Mouse (Mus musculus) neural tube, embryonic 11.5 days (tissue): ENCODE results near the gene Orc1. TPM values are rescaled to one million over a fixed set of nuclear protein-coding genes. Genes with fewer than 3 reads are reported as not detected.
A peak's percentile ranks its signal among the peaks of the same experiment; 100 is the strongest.

Experiments used
- ATAC-seq: fragments of 200-750 bp; cut with Nextera tagmentation; 2 replicates; pipeline ENCODE4 v1.8.0; 2017; ENCODE audit warnings: moderate number of reproducible peaks, mild to moderate bottlenecking, moderate TSS enrichment, moderate library complexity; ENCODE audit not compliant: insufficient read depth, low FRiP score, low TSS enrichment
- DNase-seq: peaks from one replicate; pipeline ENCODE4 v3.0.0-alpha.2; 2015; ENCODE audit warnings: low spot score
- H3K27ac ChIP-seq: fragments of 300-500 bp; sonication (generic); 2 replicates; pipeline ENCODE4 v1.5.1; 2014; ENCODE audit warnings: low read depth, mild to moderate bottlenecking, low read length
- H3K27me3 ChIP-seq: fragments of 300-500 bp; sonication (generic); 2 replicates; pipeline ENCODE4 v1.6.1; 2014; ENCODE audit warnings: mild to moderate bottlenecking, low read length, mixed read lengths; ENCODE audit not compliant: control insufficient read depth, insufficient read depth
- H3K36me3 ChIP-seq: fragments of 300-500 bp; sonication (generic); 2 replicates; pipeline ENCODE4 v1.6.1; 2014; ENCODE audit warnings: mild to moderate bottlenecking, low read length, moderate library complexity, mixed read lengths; ENCODE audit not compliant: control insufficient read depth, insufficient read depth
- H3K4me1 ChIP-seq: fragments of 300-500 bp; sonication (generic); 2 replicates; pipeline ENCODE4 v1.6.1; 2014; ENCODE audit warnings: low read length, mixed read lengths; ENCODE audit not compliant: control insufficient read depth, insufficient read depth
- H3K4me2 ChIP-seq: fragments of 300-500 bp; sonication (generic); 2 replicates; pipeline ENCODE4 v1.6.1; 2014; ENCODE audit warnings: low read depth, mild to moderate bottlenecking, moderate library complexity
- H3K4me3 ChIP-seq: fragments of 300-500 bp; sonication (generic); 2 replicates; pipeline ENCODE4 v1.5.1; 2014; ENCODE audit warnings: low read depth, low read length
- H3K9ac ChIP-seq: fragments of 300-500 bp; sonication (generic); 2 replicates; pipeline ENCODE4 v1.6.1; 2014; ENCODE audit warnings: mild to moderate bottlenecking, low read length
- H3K9me3 ChIP-seq: fragments of 300-500 bp; sonication (generic); 2 replicates; pipeline ENCODE4 v1.6.1; 2016; ENCODE audit warnings: low read length; ENCODE audit not compliant: control insufficient read depth
- WGBS: fragments of 180-500 bp; shearing (Covaris S2); extraction: QIAGEN DNeasy Blood & Tissue Kit; methylation state at CpG from one replicate; pipeline ENCODE4 v1.1.7; 2014; 5-methylcytosine and 5-hydroxymethylcytosine counted together
- polyA plus RNA-seq: library from polyadenylated mRNA; unstranded; fragments of >200 nt; fragmentation: Nextera tagmentation; extraction: Ambion mirVana; gene quantifications from 2 replicates; pipeline ENCODE4 v1.2.1, GENCODE M21; 2014

Gene Orc1
- polyA plus RNA-seq, 1 experiment from 2014 or later = 16.5 TPM

DNA sequence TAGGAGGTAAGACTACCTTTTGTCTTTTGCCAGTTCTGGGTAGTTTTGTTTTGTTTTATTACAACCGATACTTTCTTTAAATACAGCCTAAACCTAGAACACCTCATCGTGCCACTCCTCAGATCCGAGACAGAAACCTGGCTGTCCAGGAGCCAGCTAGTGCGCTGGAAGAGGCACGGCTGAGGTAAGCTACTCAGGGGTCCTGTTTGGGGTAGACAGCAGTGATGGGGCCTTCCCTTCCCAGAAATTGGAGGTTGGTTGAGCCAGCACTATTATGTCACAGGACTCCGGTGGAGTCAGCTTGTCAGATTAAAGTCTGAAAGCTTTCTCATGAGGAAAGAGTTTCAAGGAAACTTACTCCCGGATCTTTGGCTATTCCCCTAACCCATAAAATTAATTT lies 22.6 kb downstream of the Orc1 start:
- Histone ChIP-seq H3K27ac (no peak overlapping the region), H3K4me2 (no peak overlapping the region), H3K4me3 (no peak overlapping the region), H3K4me1 (no peaks in the 10 kb centered on the region), H3K27me3 (no peaks in the 10 kb centered on the region), H3K36me3 (peaks cover 7% of the 10 kb centered on the region; the same call in 1 of the 2 replicates), H3K9ac (no peak overlapping the region), H3K9me3 (no peaks in the 10 kb centered on the region)
- ATAC-seq (no peak), DNase-seq (no peak)
- WGBS = 92% methylated on average over 7 of the region's 7 CpGs

DNA sequence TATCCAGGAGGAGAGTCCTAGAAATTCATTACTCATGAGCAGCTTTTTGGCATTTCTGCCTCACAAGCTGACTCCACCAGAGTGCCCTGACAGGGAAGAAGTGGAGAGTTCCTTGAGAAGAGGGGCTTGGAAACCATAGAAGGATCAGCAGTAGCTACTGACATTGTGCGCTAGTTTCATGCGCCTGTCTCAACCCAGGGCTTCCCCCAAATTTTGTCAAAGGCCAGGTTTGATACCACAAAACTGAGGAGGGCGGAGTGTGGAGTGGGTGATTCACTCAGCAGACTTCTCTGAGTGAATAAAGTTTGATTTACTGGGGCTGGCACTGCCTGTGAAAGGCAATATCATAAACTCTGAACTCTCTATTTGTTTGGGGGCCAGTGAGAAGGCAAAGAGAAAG lies 29.4 kb downstream of the Orc1 start:
- H3K9me3 ChIP-seq = no peaks in the 10 kb centered on the region
- H3K4me1 ChIP-seq = no peaks in the 10 kb centered on the region
- H3K36me3 ChIP-seq = peaks cover 5% of the 10 kb centered on the region; the same call in 1 of the 2 replicates
- no peak overlapping the region for H3K27ac ChIP-seq
- H3K27me3 ChIP-seq = no peaks in the 10 kb centered on the region
- WGBS = 94% methylated on average over 3 of the region's 3 CpGs
- H3K9ac ChIP-seq = no peak overlapping the region
- H3K4me3 ChIP-seq = no peak overlapping the region
- ATAC-seq (no peak), DNase-seq (no peak)
- no peak overlapping the region for H3K4me2 ChIP-seq

- H3K4me3 ChIP-seq = no peak overlapping the region
- no peaks in the 10 kb centered on the region for H3K4me1 ChIP-seq
- ATAC-seq (no peak), DNase-seq (no peak)
- no peaks in the 10 kb centered on the region for H3K9me3 ChIP-seq
- no peaks in the 10 kb centered on the region for H3K36me3 ChIP-seq
- H3K9ac ChIP-seq = no peak overlapping the region
- WGBS = 87% methylated on average over 5 of the region's 5 CpGs
- H3K27me3 ChIP-seq = no peaks in the 10 kb centered on the region
- no peak overlapping the region for H3K27ac ChIP-seq
- no peak overlapping the region for H3K4me2 ChIP-seq
These were observed 31.7 kb downstream of the Orc1 start for GRCm38 (mm10) chr4:108610935-108611334.

DNA sequence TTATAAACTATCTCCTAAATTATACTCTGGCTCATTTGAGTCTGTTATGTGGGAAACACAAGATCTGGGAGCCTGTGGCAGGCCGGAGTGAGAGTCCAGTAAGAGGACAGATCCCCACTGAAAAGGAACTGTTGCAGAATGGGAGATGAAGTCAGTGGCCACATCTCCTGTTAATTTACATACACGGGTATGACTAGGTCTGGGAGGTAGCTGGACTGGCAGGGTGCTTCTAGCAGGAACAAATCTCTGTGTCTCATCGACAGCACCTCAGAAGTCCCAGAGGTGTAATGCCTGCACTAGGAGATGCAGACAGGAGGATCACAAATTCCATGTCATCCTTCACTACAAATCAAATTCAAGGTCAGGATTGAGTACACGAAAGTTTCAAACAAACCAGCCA lies 39.4 kb downstream of the Orc1 start:
- 68% methylated on average over 4 of the region's 4 CpGs for WGBS

GRCm38 (mm10) chr4:108619165-108619564 lies 39.9 kb downstream of the Orc1 start:
- H3K27ac ChIP-seq = peak overlapping the region; percentile 69; the same call in 1 of the 2 replicates
- H3K9me3 ChIP-seq = no peaks in the 10 kb centered on the region
- H3K36me3 ChIP-seq = no peaks in the 10 kb centered on the region
- DNase-seq (peak; percentile 43), ATAC-seq (peak; percentile 45)
- H3K9ac ChIP-seq = peak overlapping the region; percentile 83
- H3K27me3 ChIP-seq = no peaks in the 10 kb centered on the region
- H3K4me2 ChIP-seq = peak overlapping the region; percentile 92
- 5% methylated on average over 10 of the region's 10 CpGs for WGBS
- peak overlapping the region; percentile 70 for H3K4me3 ChIP-seq
- H3K4me1 ChIP-seq = peaks cover 4% of the 10 kb centered on the region

More for the DNA sequence above, 39.4 kb downstream of the Orc1 start:
- Histone ChIP-seq H3K4me1 (peaks cover 4% of the 10 kb centered on the region), H3K36me3 (no peaks in the 10 kb centered on the region), H3K9ac (no peak overlapping the region), H3K27ac (no peak overlapping the region), H3K9me3 (no peaks in the 10 kb centered on the region), H3K27me3 (no peaks in the 10 kb centered on the region), H3K4me2 (peak overlapping the region; percentile 92; the same call in 1 of the 2 replicates), H3K4me3 (no peak overlapping the region)
- DNase-seq (no peak), ATAC-seq (no peak)

- Histone ChIP-seq H3K4me2 (peak within 1 kb of the TSS; percentile 92), H3K27ac (peak within 1 kb of the TSS; percentile 69), H3K9me3 (no peaks in the 10 kb centered on the region), H3K4me1 (peaks cover 4% of the 10 kb centered on the region), H3K4me3 (peak within 1 kb of the TSS; percentile 70), H3K27me3 (no peaks in the 10 kb centered on the region), H3K36me3 (no peaks in the 10 kb centered on the region), H3K9ac (peak within 1 kb of the TSS; percentile 83)
- WGBS = under 1% methylated on average over 67 of the region's 86 CpGs
- peak; percentile 91 for ATAC-seq
- peak; percentile 91 for DNase-seq
These were observed 40.5 kb downstream of the Orc1 start, which contains the start of gene Cc2d1b for GRCm38 (mm10) chr4:108619587-108620341. Gene Cc2d1b, plus strand, starts transcription at chr4:108619940.

GRCm38 (mm10) chr4:108620536-108620935 lies 41.3 kb downstream of the Orc1 start:
- DNase-seq = no peak
- H3K36me3 ChIP-seq = no peaks in the 10 kb centered on the region
- ATAC-seq = no peak
- H3K27ac ChIP-seq = no peak overlapping the region
- H3K9ac ChIP-seq = peak overlapping the region; percentile 83
- H3K4me1 ChIP-seq = peaks cover 4% of the 10 kb centered on the region
- no peaks in the 10 kb centered on the region for H3K27me3 ChIP-seq
- H3K9me3 ChIP-seq = no peaks in the 10 kb centered on the region
- H3K4me3 ChIP-seq = peak overlapping the region; percentile 70
- peak overlapping the region; percentile 92 for H3K4me2 ChIP-seq
- 20% methylated on average over 8 of the region's 8 CpGs for WGBS

DNA sequence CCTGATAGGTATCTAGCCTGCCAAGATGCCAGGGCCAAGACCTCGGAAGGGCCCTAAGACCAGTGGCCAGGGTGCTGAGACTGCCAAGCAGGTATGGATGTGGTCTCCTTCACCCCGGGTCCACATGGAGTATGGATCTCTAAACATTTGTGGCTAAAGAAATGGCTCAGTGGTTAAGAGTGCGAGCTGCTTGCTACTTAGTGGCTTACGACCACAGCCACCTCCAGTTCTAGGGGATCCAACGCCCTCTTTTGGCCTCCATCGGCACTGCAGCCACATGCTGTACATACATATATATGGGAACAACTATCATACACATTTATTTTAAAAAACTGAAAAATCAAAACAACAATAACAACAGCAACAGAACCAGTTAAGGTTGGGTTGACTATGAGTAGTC lies 42.3 kb downstream of the Orc1 start:
- WGBS = 95% methylated on average over 6 of the region's 6 CpGs
- H3K4me2 ChIP-seq = no peak overlapping the region
- no peak overlapping the region for H3K4me3 ChIP-seq
- no peak overlapping the region for H3K9ac ChIP-seq
- no peak for DNase-seq
- no peak for ATAC-seq
- no peaks in the 10 kb centered on the region for H3K27me3 ChIP-seq
- H3K27ac ChIP-seq = no peak overlapping the region
- peaks cover 4% of the 10 kb centered on the region for H3K4me1 ChIP-seq
- no peaks in the 10 kb centered on the region for H3K36me3 ChIP-seq
- H3K9me3 ChIP-seq = no peaks in the 10 kb centered on the region

- ATAC-seq = no peak
- Histone ChIP-seq H3K4me3 (no peak overlapping the region), H3K36me3 (peaks cover 4% of the 10 kb centered on the region; the same call in 1 of the 2 replicates), H3K4me1 (no peaks in the 10 kb centered on the region), H3K9ac (no peak overlapping the region), H3K27ac (no peak overlapping the region), H3K9me3 (no peaks in the 10 kb centered on the region), H3K27me3 (no peaks in the 10 kb centered on the region), H3K4me2 (no peak overlapping the region)
- DNase-seq = no peak
- WGBS = 90% methylated on average over 5 of the region's 5 CpGs
These were observed 47.8 kb downstream of the Orc1 start for GRCm38 (mm10) chr4:108627066-108627465.
